Mouse (Mus musculus): ENCODE measurements at regions not wholly inside any gene's neighbourhood (a gene's known extent, or its start where the extent isn't known, plus 50 kb on each side); places are given as distances from the start of the nearest gene placed in this dataset.

GRCm38 (mm10) chr4:52060031-52060430 lies 379.0 kb upstream of the Smc2 start:
- 75% methylated on average over 3 of the region's 3 CpGs for WGBS
- Histone ChIP-seq H3K9ac (ENCODE audit: low read depth, low read length, severe bottlenecking) (no peak overlapping the region), H3K36me3 (ENCODE audit: control insufficient read depth, insufficient read depth, low read length) (no peaks in the 10 kb centered on the region), H3K4me2 (replicated peaks; ENCODE audit: low read depth, low read length, severe bottlenecking) (no peak overlapping the region), H3K9me3 (ENCODE audit: control insufficient read depth, low read length) (no peaks in the 10 kb centered on the region), H3K27me3 (ENCODE audit: control insufficient read depth, insufficient read depth, low read length) (no peaks in the 10 kb centered on the region), H3K27ac (replicated peaks; ENCODE audit: low read depth, low read length) (no peak overlapping the region), H3K4me3 (replicated peaks; ENCODE audit: low read length) (no peak overlapping the region), H3K4me1 (ENCODE audit: control insufficient read depth, insufficient read depth, low read length) (no peaks in the 10 kb centered on the region; the same call in 1 of the 2 replicates)
- no peak for DNase-seq (ENCODE audit: low spot score)
- no peak for ATAC-seq (ENCODE audit: low FRiP score, low read depth)
- no peak for TF ChIP-seq POLR2A (IDR thresholded peaks at IDR 0.05; ENCODE audit: borderline replicate concordance, extremely low read depth, insufficient read depth, insufficient read length)

GRCm38 (mm10) chr4:52099187-52099586 lies 339.9 kb upstream of the Smc2 start:
- no peak overlapping the region for H3K27ac ChIP-seq (replicated peaks; ENCODE audit: low read depth, low read length)
- no peak overlapping the region for H3K4me2 ChIP-seq (replicated peaks; ENCODE audit: low read depth, low read length, severe bottlenecking)
- 53% methylated on average over 3 of the region's 3 CpGs for WGBS

GRCm38 (mm10) chr4:52105887-52106286 lies 333.2 kb upstream of the Smc2 start:
- TF ChIP-seq POLR2A (IDR thresholded peaks at IDR 0.05; ENCODE audit: borderline replicate concordance, extremely low read depth, insufficient read depth, insufficient read length): no peak

More at GRCm38 (mm10) chr4:52099187-52099586, 339.9 kb upstream of the Smc2 start:
- Histone ChIP-seq H3K9ac (ENCODE audit: low read depth, low read length, severe bottlenecking) (no peak overlapping the region), H3K4me1 (ENCODE audit: control insufficient read depth, insufficient read depth, low read length) (no peaks in the 10 kb centered on the region), H3K4me3 (replicated peaks; ENCODE audit: low read length) (no peak overlapping the region), H3K27me3 (ENCODE audit: control insufficient read depth, insufficient read depth, low read length) (no peaks in the 10 kb centered on the region), H3K9me3 (ENCODE audit: control insufficient read depth, low read length) (no peaks in the 10 kb centered on the region), H3K36me3 (ENCODE audit: control insufficient read depth, insufficient read depth, low read length) (no peaks in the 10 kb centered on the region)
- no peak for TF ChIP-seq POLR2A (IDR thresholded peaks at IDR 0.05; ENCODE audit: borderline replicate concordance, extremely low read depth, insufficient read depth, insufficient read length)
- ATAC-seq (ENCODE audit: low FRiP score, low read depth) (no peak), DNase-seq (ENCODE audit: low spot score) (no peak)

GRCm38 (mm10) chr4:52117765-52118290 lies 321.2 kb upstream of the Smc2 start:
- ATAC-seq (ENCODE audit: low FRiP score, low read depth) (no peak), DNase-seq (ENCODE audit: low spot score) (no peak)
- Histone ChIP-seq H3K4me3 (replicated peaks; ENCODE audit: low read length) (no peak overlapping the region), H3K36me3 (ENCODE audit: control insufficient read depth, insufficient read depth, low read length) (no peaks in the 10 kb centered on the region), H3K9me3 (ENCODE audit: control insufficient read depth, low read length) (no peaks in the 10 kb centered on the region), H3K4me1 (ENCODE audit: control insufficient read depth, insufficient read depth, low read length) (no peaks in the 10 kb centered on the region), H3K9ac (ENCODE audit: low read depth, low read length, severe bottlenecking) (no peak overlapping the region), H3K4me2 (replicated peaks; ENCODE audit: low read depth, low read length, severe bottlenecking) (no peak overlapping the region), H3K27me3 (ENCODE audit: control insufficient read depth, insufficient read depth, low read length) (no peaks in the 10 kb centered on the region), H3K27ac (replicated peaks; ENCODE audit: low read depth, low read length) (no peak overlapping the region)
- 71% methylated on average over 4 of the region's 4 CpGs for WGBS
- TF ChIP-seq POLR2A (IDR thresholded peaks at IDR 0.05; ENCODE audit: borderline replicate concordance, extremely low read depth, insufficient read depth, insufficient read length): no peak

More at GRCm38 (mm10) chr4:52105887-52106286, 333.2 kb upstream of the Smc2 start:
- 69% methylated on average over 12 of the region's 12 CpGs for WGBS
- H3K27me3 ChIP-seq (ENCODE audit: control insufficient read depth, insufficient read depth, low read length): no peaks in the 10 kb centered on the region
- H3K4me3 ChIP-seq (replicated peaks; ENCODE audit: low read length): no peak overlapping the region
- no peaks in the 10 kb centered on the region for H3K4me1 ChIP-seq (ENCODE audit: control insufficient read depth, insufficient read depth, low read length)
- no peaks in the 10 kb centered on the region for H3K36me3 ChIP-seq (ENCODE audit: control insufficient read depth, insufficient read depth, low read length)
- H3K9me3 ChIP-seq (ENCODE audit: control insufficient read depth, low read length): no peaks in the 10 kb centered on the region
- no peak overlapping the region for H3K9ac ChIP-seq (ENCODE audit: low read depth, low read length, severe bottlenecking)
- no peak overlapping the region for H3K4me2 ChIP-seq (replicated peaks; ENCODE audit: low read depth, low read length, severe bottlenecking)
- no peak overlapping the region for H3K27ac ChIP-seq (replicated peaks; ENCODE audit: low read depth, low read length)
- DNase-seq (ENCODE audit: low spot score): no peak
- no peak for ATAC-seq (ENCODE audit: low FRiP score, low read depth)

- no peaks in the 10 kb centered on the region for H3K36me3 ChIP-seq (ENCODE audit: control insufficient read depth, insufficient read depth, low read length)
- H3K27ac ChIP-seq (replicated peaks; ENCODE audit: low read depth, low read length): no peak overlapping the region
- no peak overlapping the region for H3K4me3 ChIP-seq (replicated peaks; ENCODE audit: low read length)
- no peak for ATAC-seq (ENCODE audit: low FRiP score, low read depth)
- no peaks in the 10 kb centered on the region for H3K9me3 ChIP-seq (ENCODE audit: control insufficient read depth, low read length)
- H3K9ac ChIP-seq (ENCODE audit: low read depth, low read length, severe bottlenecking): no peak overlapping the region
- no peak for TF ChIP-seq POLR2A (IDR thresholded peaks at IDR 0.05; ENCODE audit: borderline replicate concordance, extremely low read depth, insufficient read depth, insufficient read length)
- no peaks in the 10 kb centered on the region for H3K4me1 ChIP-seq (ENCODE audit: control insufficient read depth, insufficient read depth, low read length)
- no peaks in the 10 kb centered on the region for H3K27me3 ChIP-seq (ENCODE audit: control insufficient read depth, insufficient read depth, low read length)
- WGBS: 68% methylated on average over 3 of the region's 3 CpGs
- H3K4me2 ChIP-seq (replicated peaks; ENCODE audit: low read depth, low read length, severe bottlenecking): no peak overlapping the region
- no peak for DNase-seq (ENCODE audit: low spot score)
These were observed 320.5 kb upstream of the Smc2 start for GRCm38 (mm10) chr4:52118439-52119072.

Data from limb, embryonic 14.5 days (tissue).